Mouse (Mus musculus) testis, adult 2 months (tissue): Measurements from ENCODE around the gene Rps26.
A peak's percentile ranks its signal among the peaks of the same experiment; 100 is the strongest.

Experiments
- CTCF ChIP-seq: fragments of 200-500 bp; IDR thresholded peaks from 2 replicates; pipeline ENCODE4 v1.5.1; 2012; ENCODE audit warnings: low read depth, mild to moderate bottlenecking, inconsistent platforms, low read length, moderate library complexity; ENCODE audit not compliant: control insufficient read depth, insufficient read depth, insufficient replicate concordance
- POLR2A ChIP-seq: fragments of 200-500 bp; IDR thresholded peaks from 2 replicates; pipeline ENCODE4 v1.6.1; 2012; ENCODE audit warnings: low read depth, mild to moderate bottlenecking, inconsistent platforms, low read length, moderate library complexity; ENCODE audit not compliant: control insufficient read depth

DNA sequence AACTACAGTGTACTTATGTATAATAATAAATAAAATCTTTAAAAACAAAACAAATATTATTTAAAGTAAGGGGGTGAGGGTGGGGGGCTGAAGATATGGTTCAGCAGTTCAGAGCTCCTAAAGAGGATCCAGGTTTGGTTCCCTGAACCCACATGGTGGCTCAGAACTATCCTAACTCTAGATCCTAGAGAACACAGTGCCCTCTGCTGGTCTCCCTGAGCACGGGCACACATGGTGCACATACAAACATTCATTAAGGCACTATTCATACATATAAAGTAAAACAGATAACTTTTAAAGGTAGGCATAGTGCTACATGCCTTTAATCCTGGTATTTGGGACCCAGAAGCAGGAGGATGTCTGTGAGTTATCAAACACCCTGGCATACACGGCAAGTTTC is 51.5 kb downstream of the Rps26 start:
- TF ChIP-seq CTCF (peak; percentile 16; the same call in 1 of the 2 replicates), POLR2A (no peak)
